Mouse (Mus musculus): ENCODE results near the gene Dnajc1. TPM values are rescaled to one million over a fixed set of nuclear protein-coding genes. Genes with fewer than 3 reads are reported as not detected.

The Dnajc1 gene
- polyA plus RNA-seq, 1 experiment from 2014 or later, result 34.8 TPM

- Histone ChIP-seq H3K4me3 (ENCODE audit: low read length) (no peak overlapping the region), H3K27ac (ENCODE audit: low read length) (no peak overlapping the region), H3K4me2 (replicated peaks; ENCODE audit: low read depth, low read length) (no peak overlapping the region), H3K36me3 (ENCODE audit: insufficient read depth, low read length) (no peaks in the 10 kb centered on the region), H3K27me3 (ENCODE audit: insufficient read depth, low read length) (no peaks in the 10 kb centered on the region), H3K4me1 (ENCODE audit: insufficient read depth, low read length) (no peaks in the 10 kb centered on the region), H3K9ac (replicated peaks; ENCODE audit: low read length) (no peak overlapping the region), H3K9me3 (ENCODE audit: low read length) (no peaks in the 10 kb centered on the region)
- 90% methylated on average over 4 of the region's 4 CpGs for WGBS
- ATAC-seq (ENCODE audit: low FRiP score, low TSS enrichment), result no peak
Measured at GRCm38 (mm10) chr2:18310261-18311104, 82.1 kb downstream of the Dnajc1 start.

DNA sequence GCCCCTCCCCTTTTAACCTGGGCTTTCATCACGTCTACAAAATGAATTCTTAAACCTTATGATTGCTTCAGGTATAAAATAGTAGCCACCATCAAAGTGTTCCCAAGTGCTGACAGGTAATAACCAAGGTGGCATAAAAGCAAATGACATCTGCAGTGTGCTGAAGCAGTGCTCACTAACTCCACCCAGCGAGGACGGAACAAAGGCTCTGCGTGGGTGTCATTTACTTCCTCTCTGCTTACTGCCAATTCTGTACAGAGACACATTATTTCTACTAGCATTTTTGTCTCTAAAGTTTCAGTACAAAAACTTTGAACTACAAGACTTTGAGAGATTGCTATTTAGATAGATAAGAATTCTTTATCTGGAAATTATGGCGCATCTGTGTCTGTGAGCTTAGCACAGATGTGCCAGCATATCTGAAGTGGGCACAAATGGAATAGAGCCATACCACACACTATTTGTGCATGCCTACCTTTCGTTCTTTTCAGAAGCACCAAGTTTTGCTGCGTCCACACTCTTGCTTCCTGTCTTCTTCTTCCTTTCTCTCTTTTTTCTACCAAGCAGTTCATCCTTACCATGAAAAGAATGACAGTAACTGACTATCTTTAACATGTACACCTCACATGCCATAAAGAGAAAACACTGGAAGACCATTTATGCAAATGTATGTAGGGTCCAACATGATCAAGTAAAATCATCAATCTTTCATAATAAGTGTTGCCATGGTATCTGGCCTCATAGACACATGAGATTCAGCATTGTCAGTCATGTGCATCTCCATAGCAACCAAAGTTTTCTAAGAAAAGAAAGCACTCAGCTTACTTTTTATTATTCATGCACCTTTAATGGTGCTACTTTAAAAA lies 85.0 kb downstream of the Dnajc1 start:
- no peak overlapping the region for H3K4me3 ChIP-seq (ENCODE audit: low read length)
- no peaks in the 10 kb centered on the region for H3K27me3 ChIP-seq (ENCODE audit: insufficient read depth, low read length)
- no peaks in the 10 kb centered on the region for H3K4me1 ChIP-seq (ENCODE audit: insufficient read depth, low read length)
- no peak for ATAC-seq (ENCODE audit: low FRiP score, low TSS enrichment)
- H3K9ac ChIP-seq (replicated peaks; ENCODE audit: low read length), result no peak overlapping the region
- H3K36me3 ChIP-seq (ENCODE audit: insufficient read depth, low read length), result no peaks in the 10 kb centered on the region
- H3K4me2 ChIP-seq (replicated peaks; ENCODE audit: low read depth, low read length), result no peak overlapping the region
- WGBS, result 76% methylated on average over 7 of the region's 7 CpGs
- H3K27ac ChIP-seq (ENCODE audit: low read length), result no peak overlapping the region
- no peaks in the 10 kb centered on the region for H3K9me3 ChIP-seq (ENCODE audit: low read length)

DNA sequence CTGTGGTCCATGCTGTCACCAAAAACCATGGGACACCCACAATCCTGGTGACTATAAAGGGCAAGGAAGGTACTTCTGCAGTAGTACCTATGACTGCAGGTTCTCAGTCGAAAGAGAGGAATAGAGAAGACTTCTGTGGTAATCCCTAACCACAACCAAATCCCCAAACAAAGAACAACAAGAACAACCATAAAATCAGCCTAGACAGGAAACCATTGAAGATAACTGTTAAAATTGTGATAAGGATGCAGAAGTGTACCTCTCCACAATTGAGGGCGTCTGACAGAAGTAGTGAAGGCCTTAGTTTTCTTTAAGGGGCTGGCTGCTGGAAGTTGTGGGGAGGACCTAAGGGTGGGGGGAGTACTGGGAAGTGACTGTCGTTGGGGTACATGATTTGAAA lies 91.7 kb downstream of the Dnajc1 start:
- WGBS, result 91% methylated on average over 3 of the region's 3 CpGs
- Histone ChIP-seq H3K4me2 (replicated peaks; ENCODE audit: low read depth, low read length) (no peak overlapping the region), H3K9me3 (ENCODE audit: low read length) (no peaks in the 10 kb centered on the region), H3K4me3 (ENCODE audit: low read length) (no peak overlapping the region), H3K36me3 (ENCODE audit: insufficient read depth, low read length) (no peaks in the 10 kb centered on the region), H3K27ac (ENCODE audit: low read length) (no peak overlapping the region), H3K27me3 (ENCODE audit: insufficient read depth, low read length) (no peaks in the 10 kb centered on the region), H3K9ac (replicated peaks; ENCODE audit: low read length) (no peak overlapping the region), H3K4me1 (ENCODE audit: insufficient read depth, low read length) (no peaks in the 10 kb centered on the region)
- ATAC-seq (ENCODE audit: low FRiP score, low TSS enrichment), result no peak

GRCm38 (mm10) chr2:18285175-18285574 lies 107.5 kb downstream of the Dnajc1 start:
- peaks cover 14% of the 10 kb centered on the region for H3K36me3 ChIP-seq (ENCODE audit: insufficient read depth, low read length)
- no peaks in the 10 kb centered on the region for H3K9me3 ChIP-seq (ENCODE audit: low read length)
- ATAC-seq (ENCODE audit: low FRiP score, low TSS enrichment), result no peak
- no peak overlapping the region for H3K4me3 ChIP-seq (ENCODE audit: low read length)
- no peak overlapping the region for H3K27ac ChIP-seq (ENCODE audit: low read length)
- no peaks in the 10 kb centered on the region for H3K27me3 ChIP-seq (ENCODE audit: insufficient read depth, low read length)
- WGBS, result 97% methylated on average over 6 of the region's 6 CpGs
- H3K9ac ChIP-seq (replicated peaks; ENCODE audit: low read length), result no peak overlapping the region
- no peak overlapping the region for H3K4me2 ChIP-seq (replicated peaks; ENCODE audit: low read depth, low read length)
- H3K4me1 ChIP-seq (ENCODE audit: insufficient read depth, low read length), result no peaks in the 10 kb centered on the region

- Histone ChIP-seq H3K9me3 (ENCODE audit: low read length) (no peaks in the 10 kb centered on the region), H3K36me3 (ENCODE audit: insufficient read depth, low read length) (no peaks in the 10 kb centered on the region), H3K4me2 (replicated peaks; ENCODE audit: low read depth, low read length) (no peak overlapping the region), H3K27ac (ENCODE audit: low read length) (no peak overlapping the region), H3K4me1 (ENCODE audit: insufficient read depth, low read length) (no peaks in the 10 kb centered on the region), H3K9ac (replicated peaks; ENCODE audit: low read length) (no peak overlapping the region), H3K4me3 (ENCODE audit: low read length) (no peak overlapping the region), H3K27me3 (ENCODE audit: insufficient read depth, low read length) (no peaks in the 10 kb centered on the region)
- 79% methylated on average over 1 of the region's 1 CpGs for WGBS
- ATAC-seq (ENCODE audit: low FRiP score, low TSS enrichment), result no peak
Measured at GRCm38 (mm10) chr2:18265736-18266135, 126.9 kb downstream of the Dnajc1 start.

DNA sequence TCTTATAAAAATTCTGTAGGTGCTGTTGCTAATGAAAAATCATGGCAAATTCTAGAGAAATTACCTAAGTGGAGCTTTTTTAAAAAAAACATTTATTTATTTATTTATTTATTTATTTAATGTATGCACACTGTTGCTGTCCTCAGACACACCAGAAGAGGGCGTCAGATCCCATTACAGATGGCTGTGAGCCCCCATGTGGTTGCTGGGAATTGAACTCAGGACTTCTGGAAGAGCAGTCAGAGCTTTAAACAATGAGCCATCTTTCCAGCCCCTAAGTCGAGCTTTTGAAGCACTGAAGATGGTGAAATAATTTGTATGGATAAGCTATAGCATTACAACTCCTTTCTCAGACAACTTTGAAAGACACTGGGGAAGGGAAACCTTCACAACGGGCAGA lies 128.1 kb downstream of the Dnajc1 start:
- 74% methylated on average over 3 of the region's 3 CpGs for WGBS
- Histone ChIP-seq H3K27me3 (ENCODE audit: insufficient read depth, low read length) (no peaks in the 10 kb centered on the region), H3K4me3 (ENCODE audit: low read length) (no peak overlapping the region), H3K36me3 (ENCODE audit: insufficient read depth, low read length) (no peaks in the 10 kb centered on the region), H3K27ac (ENCODE audit: low read length) (no peak overlapping the region), H3K4me2 (replicated peaks; ENCODE audit: low read depth, low read length) (no peak overlapping the region), H3K4me1 (ENCODE audit: insufficient read depth, low read length) (no peaks in the 10 kb centered on the region), H3K9me3 (ENCODE audit: low read length) (no peaks in the 10 kb centered on the region), H3K9ac (replicated peaks; ENCODE audit: low read length) (no peak overlapping the region)
- ATAC-seq (ENCODE audit: low FRiP score, low TSS enrichment), result no peak

DNA sequence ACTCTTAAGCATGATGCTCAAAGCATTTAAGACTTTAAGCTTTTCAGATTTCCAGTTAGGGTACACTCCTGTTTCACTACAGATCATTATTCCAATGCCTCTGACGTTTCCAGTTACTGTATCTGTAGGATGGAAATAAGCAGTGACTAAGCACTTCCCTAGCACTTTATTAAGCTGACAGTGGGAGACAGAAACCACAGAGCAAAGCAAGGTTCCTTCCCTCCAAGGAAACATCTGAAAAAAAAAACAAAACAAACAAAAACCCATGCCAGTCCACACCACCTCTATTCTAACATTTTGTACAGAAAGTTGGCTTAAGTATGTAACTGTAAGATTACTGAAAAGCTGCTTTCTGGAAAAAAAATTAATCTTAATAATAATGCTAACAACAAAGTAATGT lies 130.3 kb downstream of the Dnajc1 start:
- 4% methylated on average over 1 of the region's 1 CpGs for WGBS
- H3K9me3 ChIP-seq (ENCODE audit: low read length), result no peaks in the 10 kb centered on the region
- ATAC-seq (ENCODE audit: low FRiP score, low TSS enrichment), result no peak
- no peak overlapping the region for H3K4me2 ChIP-seq (replicated peaks; ENCODE audit: low read depth, low read length)
- no peak overlapping the region for H3K9ac ChIP-seq (replicated peaks; ENCODE audit: low read length)
- no peak overlapping the region for H3K4me3 ChIP-seq (ENCODE audit: low read length)
- H3K36me3 ChIP-seq (ENCODE audit: insufficient read depth, low read length), result no peaks in the 10 kb centered on the region
- H3K27me3 ChIP-seq (ENCODE audit: insufficient read depth, low read length), result no peaks in the 10 kb centered on the region
- no peaks in the 10 kb centered on the region for H3K4me1 ChIP-seq (ENCODE audit: insufficient read depth, low read length)
- no peak overlapping the region for H3K27ac ChIP-seq (ENCODE audit: low read length)

- H3K36me3 ChIP-seq (ENCODE audit: insufficient read depth, low read length), result peaks cover 15% of the 10 kb centered on the region
- no peak overlapping the region for H3K27ac ChIP-seq (ENCODE audit: low read length)
- 78% methylated on average over 3 of the region's 3 CpGs for WGBS
- H3K9ac ChIP-seq (replicated peaks; ENCODE audit: low read length), result no peak overlapping the region
- H3K4me3 ChIP-seq (ENCODE audit: low read length), result no peak overlapping the region
- no peaks in the 10 kb centered on the region for H3K27me3 ChIP-seq (ENCODE audit: insufficient read depth, low read length)
- H3K9me3 ChIP-seq (ENCODE audit: low read length), result peaks cover 8% of the 10 kb centered on the region; the same call in 1 of the 2 replicates
- no peak for ATAC-seq (ENCODE audit: low FRiP score, low TSS enrichment)
- no peak overlapping the region for H3K4me2 ChIP-seq (replicated peaks; ENCODE audit: low read depth, low read length)
- no peaks in the 10 kb centered on the region for H3K4me1 ChIP-seq (ENCODE audit: insufficient read depth, low read length)
Measured at GRCm38 (mm10) chr2:18249224-18249623, 143.4 kb downstream of the Dnajc1 start.

DNA sequence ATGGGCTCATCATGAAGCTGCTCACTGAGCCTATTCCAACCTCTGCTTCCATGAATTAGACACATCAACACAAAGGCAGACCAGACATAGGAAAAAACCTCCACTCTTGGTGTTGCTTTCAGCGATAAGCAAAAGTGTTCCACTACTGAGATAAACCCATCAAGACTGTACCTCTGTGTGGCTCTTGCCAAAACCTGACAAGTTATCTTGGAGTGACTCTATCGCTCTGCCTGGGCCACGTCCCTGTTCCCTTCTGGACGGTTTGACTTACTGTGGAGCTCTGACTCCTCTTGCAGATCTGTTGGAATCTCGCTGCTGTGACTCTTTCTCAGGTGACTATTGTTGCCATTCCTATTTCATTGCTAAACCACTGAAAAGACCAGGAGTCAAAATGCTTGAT lies 157.1 kb downstream of the Dnajc1 start:
- no peaks in the 10 kb centered on the region for H3K27me3 ChIP-seq (ENCODE audit: insufficient read depth, low read length)
- H3K4me3 ChIP-seq (ENCODE audit: low read length), result no peak overlapping the region
- 92% methylated on average over 5 of the region's 5 CpGs for WGBS
- no peaks in the 10 kb centered on the region for H3K36me3 ChIP-seq (ENCODE audit: insufficient read depth, low read length)
- no peaks in the 10 kb centered on the region for H3K9me3 ChIP-seq (ENCODE audit: low read length)
- H3K4me2 ChIP-seq (replicated peaks; ENCODE audit: low read depth, low read length), result no peak overlapping the region
- H3K4me1 ChIP-seq (ENCODE audit: insufficient read depth, low read length), result no peaks in the 10 kb centered on the region
- H3K27ac ChIP-seq (ENCODE audit: low read length), result no peak overlapping the region
- ATAC-seq (ENCODE audit: low FRiP score, low TSS enrichment), result no peak
- no peak overlapping the region for H3K9ac ChIP-seq (replicated peaks; ENCODE audit: low read length)
